Mouse (Mus musculus) monocyte, adult 5-6 weeks (primary cell): ENCODE results near the gene Lcn3. TPM values are rescaled to one million over a fixed set of nuclear protein-coding genes. Genes with fewer than 3 reads are reported as not detected.
"Not testable (repeated sequence)": the region's sequence is repeated elsewhere in the genome, so short reads cannot be mapped to it uniquely, and the experiment has no call there.

Source experiments
- ATAC-seq: fragments of 153-309, 156-312 bp; replicated peaks from 2 replicates; pipeline ENCODE4 v1.8.0; 2017; ENCODE audit warnings: mild to moderate bottlenecking; ENCODE audit not compliant: low TSS enrichment, insufficient number of reproducible peaks, severe bottlenecking, poor library complexity, low FRiP score
- total RNA-seq: library from RNA; stranded (forward); fragments of 200-1000, 200-491, 200-594 nt; gene quantifications from 3 replicates; pipeline ENCODE4 v1.2.3, GENCODE M21; 2017

Lcn3 gene
- not detected in 3 replicates for total RNA-seq

- no peak for ATAC-seq
Measured at GRCm38 (mm10) chr2:25765269-25765668, at the start of gene Lcn3. Gene Lcn3 (plus strand): TSS chr2:25765569.

GRCm38 (mm10) chr2:25717222-25717621 is 48.1 kb upstream of the Lcn3 start:
- ATAC-seq: no peak

- no peak for ATAC-seq
Measured at GRCm38 (mm10) chr2:25733199-25733930, 32.0 kb upstream of the Lcn3 start.

- not testable (repeated sequence) for ATAC-seq
Measured at GRCm38 (mm10) chr2:25736709-25737108, 28.7 kb upstream of the Lcn3 start, which contains the start of gene Obp2b. Gene Obp2b (plus strand): TSS chr2:25737009.

- no peak for ATAC-seq
Measured at GRCm38 (mm10) chr2:25741671-25742070, 23.7 kb upstream of the Lcn3 start.

GRCm38 (mm10) chr2:25754201-25754600 is 11.2 kb upstream of the Lcn3 start:
- ATAC-seq: no peak

GRCm38 (mm10) chr2:25758064-25758625 is 7.2 kb upstream of the Lcn3 start:
- no peak for ATAC-seq

GRCm38 (mm10) chr2:25767764-25768163 is 2.4 kb downstream of the Lcn3 start:
- ATAC-seq: no peak

GRCm38 (mm10) chr2:25773507-25773906 is 8.1 kb downstream of the Lcn3 start:
- no peak for ATAC-seq

GRCm38 (mm10) chr2:25774640-25775039 is 9.3 kb downstream of the Lcn3 start:
- ATAC-seq: no peak

GRCm38 (mm10) chr2:25775991-25776390 is 10.6 kb downstream of the Lcn3 start:
- ATAC-seq: no peak

GRCm38 (mm10) chr2:25776717-25777116 is 11.3 kb downstream of the Lcn3 start, which contains the start of gene Lcn11:
Gene Lcn11 (plus strand): TSS chr2:25777017.
- no peak for ATAC-seq

- no peak for ATAC-seq
Measured at GRCm38 (mm10) chr2:25779076-25779475, 13.7 kb downstream of the Lcn3 start.

GRCm38 (mm10) chr2:25780921-25781320 is 15.6 kb downstream of the Lcn3 start:
- ATAC-seq: no peak

GRCm38 (mm10) chr2:25781957-25782356 is 16.6 kb downstream of the Lcn3 start, which contains the start of gene Gm13539:
Gene Gm13539 (plus strand): TSS chr2:25782257.
- no peak for ATAC-seq

GRCm38 (mm10) chr2:25785573-25786322 is 20.4 kb downstream of the Lcn3 start:
- ATAC-seq: no peak

GRCm38 (mm10) chr2:25789092-25789491 is 23.7 kb downstream of the Lcn3 start:
- ATAC-seq: no peak

GRCm38 (mm10) chr2:25797635-25798034 is 32.3 kb downstream of the Lcn3 start:
- no peak for ATAC-seq

- no peak for ATAC-seq
Measured at GRCm38 (mm10) chr2:25798065-25798464, 32.7 kb downstream of the Lcn3 start.

GRCm38 (mm10) chr2:25811711-25812110 is 46.3 kb downstream of the Lcn3 start:
- no peak for ATAC-seq
